Mouse (Mus musculus) heart, postnatal 4 days (tissue): Measurements from ENCODE around the gene Eppin. TPM values are rescaled to one million over a fixed set of nuclear protein-coding genes. Genes with fewer than 3 reads are reported as not detected.

Experiments
- DNase-seq: peaks from one replicate; pipeline ENCODE4 v3.0.0; 2021
- total RNA-seq, 2 experiments: library from RNA; stranded (reverse); gene quantifications; 2 replicates each; pipeline ENCODE4 v1.2.3; 2021

The Eppin gene
- total RNA-seq, 2 experiments from 2014 or later, result not detected

DNA sequence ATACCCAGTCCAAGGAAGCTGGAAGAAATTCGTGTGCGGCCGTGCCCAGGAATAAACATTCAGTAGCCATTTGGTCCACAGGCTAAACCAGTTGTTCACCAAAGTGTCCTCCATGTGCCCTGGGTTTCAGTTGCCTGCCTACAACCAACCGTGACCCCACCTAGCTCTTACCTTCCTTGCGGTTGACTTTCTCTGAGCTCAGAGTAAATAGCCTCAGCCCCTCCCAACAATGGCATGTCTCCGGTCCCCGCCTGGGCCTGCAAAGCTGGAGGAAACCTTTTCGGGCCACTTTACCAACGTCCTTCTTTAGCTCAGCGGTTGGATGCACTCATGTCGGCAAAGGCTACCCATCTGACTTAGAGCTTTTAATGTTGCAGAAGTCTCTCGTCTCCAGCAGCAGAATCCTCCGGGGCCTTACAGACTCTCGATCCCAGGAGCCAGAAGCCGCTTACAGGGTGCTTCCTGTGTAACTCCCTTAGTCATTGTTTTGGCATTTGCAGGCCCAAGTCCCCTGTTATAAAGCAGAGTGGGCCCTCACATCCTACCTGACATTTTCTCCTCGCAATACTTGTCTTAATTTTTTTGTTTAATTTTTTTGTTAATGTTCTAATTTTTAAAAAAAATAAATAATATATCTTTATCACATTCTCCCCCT lies 34.3 kb downstream of the Eppin start:
- no peak for DNase-seq

DNA sequence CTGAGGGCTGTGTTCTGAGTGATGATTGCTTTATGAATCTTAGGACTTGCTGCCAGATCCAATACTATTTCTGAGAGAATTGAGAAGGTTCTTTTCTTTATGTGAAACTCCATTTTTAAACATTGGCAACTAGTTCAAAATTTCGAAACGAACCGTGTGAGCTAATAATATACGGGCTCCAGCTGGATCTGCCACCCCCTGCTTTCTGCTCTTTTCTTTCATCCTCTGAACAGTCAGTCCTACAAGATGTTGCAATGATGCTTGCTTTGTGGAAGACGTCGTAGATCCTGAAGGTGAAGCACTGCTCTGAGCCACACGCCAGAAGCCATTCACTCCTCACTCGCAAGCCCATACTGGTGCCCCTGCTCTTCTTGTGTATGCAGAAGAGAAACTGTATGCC lies 35.0 kb downstream of the Eppin start:
- DNase-seq, result no peak

DNA sequence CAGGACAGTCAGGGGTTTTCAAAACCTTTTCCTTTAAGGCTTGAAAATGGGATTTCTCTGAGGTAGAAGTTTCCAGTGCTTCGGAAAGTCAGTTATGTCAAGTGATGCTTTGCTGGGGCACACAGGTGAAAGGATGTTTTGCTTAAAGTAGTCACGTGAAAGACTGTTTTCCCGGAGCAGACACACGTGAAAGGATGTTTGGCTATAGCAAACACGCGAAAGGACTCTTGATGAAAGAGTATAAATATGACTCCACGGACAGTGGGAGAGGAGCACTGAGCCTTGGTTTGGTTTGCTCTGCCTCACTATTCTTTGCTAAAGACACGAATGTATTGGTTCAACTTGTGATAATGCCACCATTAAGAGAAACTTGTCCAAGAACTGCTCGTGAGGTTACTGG lies 41.9 kb downstream of the Eppin start:
- DNase-seq, result no peak

DNA sequence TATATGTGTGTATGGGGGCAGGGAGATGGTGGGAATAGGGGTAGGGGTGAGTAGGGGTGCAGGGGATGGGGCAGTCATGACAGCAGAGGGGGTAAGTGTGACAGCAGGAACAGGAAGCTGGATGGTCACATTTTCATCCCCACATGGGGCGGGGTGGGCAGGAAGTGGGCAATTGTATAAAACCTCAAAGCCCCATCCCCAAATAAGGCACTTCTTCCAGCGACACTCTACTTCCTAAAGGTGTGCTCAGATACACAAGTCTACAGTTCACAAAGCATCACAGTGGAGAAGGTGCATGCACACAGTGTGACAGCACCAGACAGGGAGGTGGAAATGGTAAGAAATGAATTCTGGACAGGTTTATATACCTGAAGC lies 42.5 kb downstream of the Eppin start:
- DNase-seq, result no peak

DNA sequence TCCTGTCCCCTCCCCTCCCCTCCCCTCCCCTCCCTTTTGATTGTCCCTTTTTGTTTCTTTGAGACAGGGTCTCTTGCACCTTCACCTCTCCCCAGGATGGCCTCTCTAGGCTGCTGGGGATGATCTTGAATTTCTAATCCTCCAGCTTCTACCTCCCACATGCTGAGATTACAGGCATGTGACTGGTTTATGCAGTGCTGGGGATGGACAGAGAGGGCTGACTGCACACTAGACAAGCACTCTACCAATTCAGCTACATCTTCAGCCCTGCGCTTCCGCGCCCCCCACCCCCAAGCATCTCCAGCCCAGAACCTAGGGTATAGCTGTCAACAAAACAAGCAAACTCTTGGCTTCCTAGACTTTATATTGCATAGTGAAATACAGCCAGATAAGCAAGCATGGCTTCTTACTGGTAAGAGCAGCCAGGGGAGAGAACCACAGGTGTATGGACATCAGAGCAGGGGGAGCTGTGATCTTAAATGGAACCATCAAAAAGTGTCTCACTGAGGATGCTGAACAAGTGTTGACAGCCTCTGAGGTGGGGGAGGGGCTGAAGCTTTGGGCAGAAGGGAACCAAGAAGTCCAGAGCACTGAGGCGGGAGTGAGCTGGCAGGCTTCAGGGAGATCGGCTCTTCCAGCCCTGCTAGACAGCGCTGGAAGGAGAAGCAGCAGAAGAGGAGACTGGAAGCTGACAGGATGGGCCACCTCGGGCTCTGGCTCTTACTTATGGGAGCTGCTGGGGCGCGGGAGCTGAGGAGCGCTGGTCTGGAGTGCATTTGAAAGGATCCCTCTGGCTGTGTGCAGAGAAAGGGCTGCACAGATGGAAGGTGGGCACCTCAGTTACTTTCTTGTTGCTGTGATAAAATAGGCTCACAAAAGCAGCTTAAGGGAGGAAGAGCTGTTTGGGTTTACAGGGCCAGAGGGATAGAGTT lies 43.2 kb downstream of the Eppin start:
- DNase-seq, result no peak

DNA sequence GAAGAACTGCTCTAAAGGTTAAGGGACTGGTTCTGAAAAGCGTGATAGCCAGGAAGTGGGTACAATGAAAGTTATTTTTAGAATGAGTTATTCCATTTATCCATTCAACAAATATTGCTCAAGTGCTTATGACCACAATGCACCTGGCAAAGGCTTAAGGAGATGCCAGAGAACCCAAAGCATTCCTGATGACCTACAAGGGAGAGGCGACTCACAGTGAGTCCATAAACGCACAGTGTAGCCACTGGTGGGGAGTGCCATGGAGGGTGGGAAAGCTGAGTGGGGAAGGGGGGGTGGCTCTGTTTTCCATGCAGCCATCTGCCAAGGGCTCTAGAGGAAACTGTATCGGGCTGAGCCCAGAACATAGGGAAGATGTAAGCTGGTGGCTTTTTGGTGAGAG lies 44.1 kb downstream of the Eppin start:
- no peak for DNase-seq

DNA sequence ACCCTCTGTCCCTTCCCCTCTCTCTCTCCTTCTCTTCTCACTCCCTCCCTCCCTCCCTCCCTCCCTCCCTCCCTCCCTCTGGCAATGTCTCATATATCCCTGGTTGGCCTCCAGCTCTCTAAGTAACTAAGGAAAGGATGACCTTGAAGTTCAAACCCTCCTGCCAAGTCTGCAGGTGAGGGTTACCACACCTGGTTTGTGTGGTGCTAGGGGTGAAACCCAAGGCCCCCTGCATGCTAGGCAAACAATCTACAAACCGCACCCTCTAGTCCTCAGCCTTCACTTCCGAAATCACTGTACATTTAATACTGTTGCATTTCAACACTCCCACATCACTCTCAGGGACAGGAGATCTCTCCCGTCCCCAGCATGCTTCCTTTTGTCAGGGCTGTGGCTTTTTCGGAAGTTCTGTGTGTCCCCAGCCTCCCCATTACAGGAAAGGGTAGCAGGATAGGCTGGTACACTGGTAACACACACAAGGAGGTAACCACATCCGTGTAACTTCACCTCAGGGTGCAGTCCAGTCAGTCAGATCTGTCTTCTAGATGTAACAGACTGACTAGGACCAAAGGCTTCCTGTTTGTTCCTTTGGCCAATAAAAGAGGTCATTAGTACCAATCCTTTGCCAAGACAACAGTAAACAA lies 48.8 kb downstream of the Eppin start:
- no peak for DNase-seq

DNA sequence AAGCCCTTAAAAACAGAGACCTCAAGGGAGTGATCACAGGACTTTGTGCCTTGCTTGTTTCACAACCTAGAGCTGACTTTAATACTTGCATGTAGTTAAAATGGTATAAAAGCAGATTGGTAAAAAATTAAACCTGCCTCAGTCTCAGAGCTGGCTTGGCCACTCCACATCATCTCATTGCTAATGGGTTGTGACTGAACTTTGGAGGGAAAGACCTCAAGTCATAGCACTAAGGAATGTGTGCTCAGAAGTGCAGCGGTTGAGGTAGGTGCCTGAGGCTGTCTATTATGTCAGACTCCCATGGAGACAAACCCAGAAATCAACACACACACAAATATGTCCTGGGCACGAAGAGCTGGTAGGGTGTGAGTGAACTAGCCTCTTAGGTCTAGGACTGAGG lies 49.6 kb downstream of the Eppin start:
- DNase-seq, result no peak

DNA sequence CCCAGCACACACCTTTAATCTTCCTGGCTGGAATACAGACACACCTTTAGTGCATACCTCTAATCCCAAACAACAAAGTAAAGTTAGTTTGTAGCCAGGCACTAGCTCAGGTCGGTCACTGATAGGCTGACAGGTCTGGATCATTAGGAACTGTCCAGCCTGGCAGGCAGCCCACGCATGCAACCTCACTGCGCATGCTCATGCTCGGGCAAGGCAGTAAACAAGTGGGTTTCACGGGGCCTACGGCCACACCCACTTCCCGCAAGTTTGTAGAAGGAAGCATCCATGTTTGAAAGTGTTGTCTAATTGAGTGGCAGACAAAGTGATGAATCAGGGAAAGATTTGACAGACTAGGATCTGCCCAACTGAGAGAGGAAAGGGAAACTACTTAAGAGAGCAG lies 50.8 kb downstream of the Eppin start:
- no peak for DNase-seq

DNA sequence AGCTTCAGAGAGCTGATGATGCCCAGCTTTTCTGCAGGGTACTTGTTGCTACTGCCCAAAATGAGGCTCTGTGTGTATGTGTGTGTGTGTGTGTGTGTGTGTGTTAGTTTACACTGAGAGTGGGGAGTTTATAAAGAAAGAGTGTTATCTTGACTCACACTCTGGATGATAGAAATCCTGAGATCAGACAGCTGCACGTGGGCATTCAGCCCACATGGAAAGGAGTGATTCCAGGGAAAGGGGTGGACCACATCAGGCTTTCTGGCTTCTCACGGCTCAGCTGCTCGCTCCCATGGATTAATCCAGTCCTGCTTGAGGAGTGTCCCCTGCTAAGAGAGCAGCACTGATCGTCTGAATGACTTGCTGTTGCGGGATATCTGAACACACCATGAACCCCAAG lies 51.3 kb downstream of the Eppin start:
- DNase-seq, result no peak

DNA sequence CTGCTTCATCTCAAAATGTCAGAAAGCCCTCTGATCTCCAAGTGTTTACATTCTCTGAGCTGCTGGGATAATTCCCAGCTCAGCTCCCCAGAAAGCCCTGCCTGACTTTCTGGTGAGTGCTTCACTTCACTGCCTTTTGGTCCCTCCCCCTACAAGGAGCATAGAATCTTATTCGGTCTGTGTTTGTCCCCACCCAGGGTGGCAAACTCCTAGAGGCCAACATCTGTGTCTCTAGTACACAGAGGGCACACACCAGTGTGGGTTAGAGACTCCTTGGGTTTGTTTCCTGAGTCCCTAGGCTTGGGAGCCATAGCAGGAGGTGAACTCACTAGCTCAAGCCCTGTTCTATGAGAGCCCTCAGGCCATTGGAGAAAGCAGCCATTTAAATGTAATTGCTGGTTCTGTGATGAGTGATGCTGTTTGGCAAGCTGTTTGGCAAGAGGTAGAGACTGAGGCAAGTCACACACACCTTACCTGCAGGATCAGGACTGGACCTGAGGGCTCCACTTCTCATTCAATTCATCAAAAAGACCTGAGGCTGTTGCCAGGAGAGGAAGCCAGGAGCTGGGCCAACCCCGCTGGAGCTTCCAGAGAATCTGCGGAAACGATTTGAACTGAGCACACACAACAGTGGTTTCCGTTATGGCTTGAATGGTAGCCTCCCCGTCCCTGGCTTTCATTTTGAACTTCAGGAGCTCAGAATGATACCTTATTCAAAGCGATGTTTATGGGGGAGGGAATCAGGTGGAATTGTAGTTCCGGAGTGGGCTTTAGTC lies 52.6 kb downstream of the Eppin start:
- no peak for DNase-seq

Other genes with a start within 250 kb of the Eppin start
- under 1 TPM; 0.41 to 0.83 TPM for gene Slpi, start 204.5 kb downstream of the Eppin start, total RNA-seq
- gene Rbpjl, start 190.5 kb downstream of the Eppin start, total RNA-seq, result not detected
- gene Matn4, start 188.4 kb downstream of the Eppin start, total RNA-seq, result 1 to 10 TPM; 1.8 TPM
- 10 to 100 TPM; 22.1 to 25.8 TPM for gene Sdc4, start 149.7 kb downstream of the Eppin start, total RNA-seq
- 10 to 100 TPM; 20.2 to 23.1 TPM for gene Sys1, start 136.6 kb downstream of the Eppin start, total RNA-seq
- gene Gm20458, start 132.6 kb downstream of the Eppin start, total RNA-seq, result 1 to 10 TPM; 2.5 to 4.3 TPM
- gene Trp53tg5, start 119.9 kb downstream of the Eppin start, total RNA-seq, result not detected
- gene Dbndd2, start 107.5 kb downstream of the Eppin start, total RNA-seq, result 10 to 100 TPM; 19.2 to 21.2 TPM
- 10 to 100 TPM; 61.8 to 64.1 TPM for gene Pigt, start 96.1 kb downstream of the Eppin start, total RNA-seq
- gene Wfdc2, start 31.2 kb downstream of the Eppin start, total RNA-seq, result under 1 TPM; 0.55 to 0.77 TPM
- gene Spint3, start 20.1 kb downstream of the Eppin start, total RNA-seq, result not detected
- gene Wfdc6a, start 8.1 kb downstream of the Eppin start, total RNA-seq, result not detected
- not detected for gene Wfdc6b, start 19.9 kb upstream of the Eppin start, total RNA-seq
- not detected for gene Wfdc8, start 20.0 kb upstream of the Eppin start, total RNA-seq
- gene Wfdc16, start 45.2 kb upstream of the Eppin start, total RNA-seq, result not detected
- not detected for gene Wfdc10, start 62.5 kb upstream of the Eppin start, total RNA-seq
- not detected for gene Wfdc9, start 63.0 kb upstream of the Eppin start, total RNA-seq
- not detected for gene Wfdc11, start 80.5 kb upstream of the Eppin start, total RNA-seq
- gene Wfdc13, start 91.5 kb upstream of the Eppin start, total RNA-seq, result not detected
- gene Spint4, start 104.9 kb upstream of the Eppin start, total RNA-seq, result not detected
- gene Spint5, start 121.7 kb upstream of the Eppin start, total RNA-seq, result not detected
- under 1 TPM; 0.26 to 0.27 TPM for gene Wfdc3, start 152.3 kb upstream of the Eppin start, total RNA-seq
- gene Dnttip1, start 152.4 kb upstream of the Eppin start, total RNA-seq, result 10 to 100 TPM; 41.2 to 42.0 TPM
- 100 to 1,000 TPM; 130 to 144 TPM for gene Ube2c, start 176.3 kb upstream of the Eppin start, total RNA-seq
- 10 to 100 TPM in 1 of 2 experiments, not detected in 1; 10.8 TPM for gene Tnnc2, start 186.4 kb upstream of the Eppin start, total RNA-seq
- gene Snx21, start 192.2 kb upstream of the Eppin start, total RNA-seq, result 10 to 100 TPM; 22.9 to 24.1 TPM
- 10 to 100 TPM; 13.1 to 13.5 TPM for gene Acot8, start 211.3 kb upstream of the Eppin start, total RNA-seq
- 1 to 10 TPM; 1.8 to 2.3 TPM for gene Zswim3, start 211.5 kb upstream of the Eppin start, total RNA-seq
- gene Zswim1, start 229.1 kb upstream of the Eppin start, total RNA-seq, result 1 to 10 TPM; 5.0 to 5.8 TPM
- 1 to 10 TPM in 1 of 2 experiments, under 1 TPM in 1; 0.92 to 1.9 TPM for gene Spata25, start 234.9 kb upstream of the Eppin start, total RNA-seq
- 100 to 1,000 TPM; 101 to 104 TPM for gene Ctsa, start 239.3 kb upstream of the Eppin start, total RNA-seq
- gene Neurl2, start 239.9 kb upstream of the Eppin start, total RNA-seq, result 10 to 100 TPM; 33.3 to 34.0 TPM